Mouse (Mus musculus) lung, postnatal 0 days (tissue): ENCODE results near the gene Zfp507.

Source experiments
- CTCF ChIP-seq: IDR thresholded peaks from 2 replicates; pipeline ENCODE4 v1.5.1; 2016; ENCODE audit warnings: antibody characterized with exemption, mild to moderate bottlenecking
- EP300 ChIP-seq: IDR thresholded peaks from 2 replicates; pipeline ENCODE4 v1.6.1; 2016; ENCODE audit warnings: antibody characterized with exemption, mild to moderate bottlenecking, control low read depth

- TF ChIP-seq EP300, result no peak
- no peak for TF ChIP-seq CTCF
These were observed 63.9 kb downstream of the Zfp507 start for GRCm38 (mm10) chr7:35738871-35739270.
